Comparison of ENCODE assay signal across 26 mouse cellular contexts in the genomic region with DNA sequence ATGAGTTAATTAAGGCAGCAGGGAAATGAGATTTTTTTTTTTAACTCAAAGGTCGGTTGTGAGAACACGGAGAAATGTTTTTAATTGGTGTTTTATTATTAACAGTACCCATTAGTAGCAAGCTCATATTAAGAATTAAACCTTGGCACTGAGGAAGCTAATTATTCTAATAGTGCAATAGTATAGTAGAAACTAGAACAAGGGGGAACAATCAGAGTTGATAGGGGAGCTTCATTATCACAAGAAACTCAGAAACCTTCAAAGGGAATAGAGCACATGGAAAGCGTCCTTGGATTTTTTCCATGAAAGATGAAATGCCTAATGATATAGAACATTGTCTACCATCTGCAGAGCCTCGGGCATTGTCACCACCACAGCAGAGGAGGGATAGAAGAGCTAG. TPM values are rescaled to one million over a fixed set of nuclear protein-coding genes. Genes with fewer than 3 reads are reported as not detected.
DNase-seq lines count a peak whose midpoint lies in the region; ATAC-seq and TF ChIP-seq lines count a peak whose summit lies in the region.
"Had no signal": no experiment of that assay in that cellular context is flagged by ENCODE, and none has a peak within 500 bp of the region (broad histone marks: within the 10 kb centered on the region; RNA-seq: fewer than 3 reads in every experiment).

No protein-coding gene starts in this region.

- no peak overlapping the region for H3K9ac ChIP-seq in forebrain, embryonic 14.5 days (ENCODE audit: low read length)
- H3K9ac ChIP-seq in forebrain, postnatal 0 days, result no peak overlapping the region
- H3K9ac ChIP-seq in hindbrain, embryonic 16.5 days (ENCODE audit: low read depth, low read length), result no peak overlapping the region
- no peak overlapping the region for H3K9ac ChIP-seq in midbrain, postnatal 0 days (replicated peaks; ENCODE audit: low read length, poor library complexity, severe bottlenecking)
- no peak overlapping the region for H3K9ac ChIP-seq in midbrain, embryonic 15.5 days
- H3K9ac ChIP-seq: embryonic facial prominence, embryonic 12.5 days; embryonic facial prominence, embryonic 15.5 days; forebrain, embryonic 12.5 days; heart, embryonic 12.5 days; heart, embryonic 15.5 days; hindbrain, embryonic 12.5 days; intestine, embryonic 15.5 days had no signal

- no peaks in the 10 kb centered on the region for H3K36me3 ChIP-seq in forebrain, embryonic 14.5 days (ENCODE audit: control insufficient read depth, insufficient read depth, low read length)
- no peaks in the 10 kb centered on the region for H3K36me3 ChIP-seq in forebrain, postnatal 0 days (ENCODE audit: insufficient read depth)
- no peaks in the 10 kb centered on the region for H3K36me3 ChIP-seq in hindbrain, embryonic 16.5 days (ENCODE audit: control insufficient read depth, insufficient read depth, low read length)
- no peaks in the 10 kb centered on the region for H3K36me3 ChIP-seq in hindbrain, embryonic 10.5 days
- H3K36me3 ChIP-seq in midbrain, postnatal 0 days (ENCODE audit: insufficient read depth, low read length), result no peaks in the 10 kb centered on the region
- H3K36me3 ChIP-seq in midbrain, embryonic 15.5 days (replicated peaks), result no peaks in the 10 kb centered on the region
- H3K36me3 ChIP-seq: embryonic facial prominence, embryonic 12.5 days; embryonic facial prominence, embryonic 15.5 days; forebrain, embryonic 12.5 days; heart, embryonic 12.5 days; heart, embryonic 15.5 days; hindbrain, embryonic 12.5 days; intestine, embryonic 15.5 days had no signal

- H3K4me1 ChIP-seq in forebrain, embryonic 14.5 days (ENCODE audit: control insufficient read depth, insufficient read depth, low read length), result no peaks in the 10 kb centered on the region
- no peaks in the 10 kb centered on the region for H3K4me1 ChIP-seq in forebrain, postnatal 0 days (ENCODE audit: insufficient read depth)
- H3K4me1 ChIP-seq in hindbrain, embryonic 16.5 days (ENCODE audit: control insufficient read depth, insufficient read depth, low read depth, low read length), result no peaks in the 10 kb centered on the region
- no peaks in the 10 kb centered on the region for H3K4me1 ChIP-seq in hindbrain, embryonic 10.5 days (replicated peaks)
- H3K4me1 ChIP-seq in midbrain, postnatal 0 days (ENCODE audit: insufficient read depth, low read length), result no peaks in the 10 kb centered on the region
- H3K4me1 ChIP-seq in midbrain, embryonic 15.5 days, result no peaks in the 10 kb centered on the region
- no peaks in the 10 kb centered on the region for H3K4me1 ChIP-seq in lung, adult 2 months (ENCODE audit: control insufficient read depth, insufficient read depth, low read length)
- H3K4me1 ChIP-seq: embryonic facial prominence, embryonic 12.5 days; embryonic facial prominence, embryonic 15.5 days; forebrain, embryonic 12.5 days; heart, embryonic 12.5 days; heart, embryonic 15.5 days; hindbrain, embryonic 12.5 days; intestine, embryonic 15.5 days had no signal

- H3K4me3 ChIP-seq in forebrain, embryonic 14.5 days (ENCODE audit: low read depth, low read length), result no peak overlapping the region
- H3K4me3 ChIP-seq in forebrain, postnatal 0 days (ENCODE audit: low read depth, low read length), result no peak overlapping the region
- no peak overlapping the region for H3K4me3 ChIP-seq in hindbrain, embryonic 16.5 days (ENCODE audit: low read length)
- no peak overlapping the region for H3K4me3 ChIP-seq in hindbrain, embryonic 10.5 days
- no peak overlapping the region for H3K4me3 ChIP-seq in midbrain, postnatal 0 days (ENCODE audit: low read depth, low read length)
- H3K4me3 ChIP-seq in midbrain, embryonic 15.5 days, result no peak overlapping the region
- no peak overlapping the region for H3K4me3 ChIP-seq in lung, adult 2 months (replicated peaks; ENCODE audit: extremely low read depth, low read depth, low read length)
- H3K4me3 ChIP-seq: embryonic facial prominence, embryonic 12.5 days; embryonic facial prominence, embryonic 15.5 days; forebrain, embryonic 12.5 days; heart, embryonic 12.5 days; heart, embryonic 15.5 days; hindbrain, embryonic 12.5 days; intestine, embryonic 15.5 days had no signal

- no peaks in the 10 kb centered on the region for H3K27me3 ChIP-seq in forebrain, embryonic 14.5 days (replicated peaks; ENCODE audit: control insufficient read depth, insufficient read depth, low read length)
- H3K27me3 ChIP-seq in forebrain, postnatal 0 days (ENCODE audit: insufficient read depth, low read length), result no peaks in the 10 kb centered on the region
- H3K27me3 ChIP-seq in hindbrain, embryonic 16.5 days (replicated peaks; ENCODE audit: control insufficient read depth, insufficient read depth, low read length), result no peaks in the 10 kb centered on the region
- no peaks in the 10 kb centered on the region for H3K27me3 ChIP-seq in hindbrain, embryonic 10.5 days (ENCODE audit: insufficient read depth, poor library complexity, severe bottlenecking)
- no peaks in the 10 kb centered on the region for H3K27me3 ChIP-seq in midbrain, postnatal 0 days (ENCODE audit: insufficient read depth, low read length)
- H3K27me3 ChIP-seq in midbrain, embryonic 15.5 days (replicated peaks), result no peaks in the 10 kb centered on the region
- H3K27me3 ChIP-seq: embryonic facial prominence, embryonic 12.5 days; embryonic facial prominence, embryonic 15.5 days; forebrain, embryonic 12.5 days; heart, embryonic 12.5 days; heart, embryonic 15.5 days; hindbrain, embryonic 12.5 days; intestine, embryonic 15.5 days had no signal

- H3K9me3 ChIP-seq in forebrain, embryonic 14.5 days (replicated peaks; ENCODE audit: control insufficient read depth, low read length), result no peaks in the 10 kb centered on the region
- H3K9me3 ChIP-seq in forebrain, postnatal 0 days (ENCODE audit: low read length), result no peaks in the 10 kb centered on the region
- H3K9me3 ChIP-seq in hindbrain, embryonic 16.5 days (ENCODE audit: control insufficient read depth, low read length), result no peaks in the 10 kb centered on the region
- no peaks in the 10 kb centered on the region for H3K9me3 ChIP-seq in hindbrain, embryonic 10.5 days
- H3K9me3 ChIP-seq in midbrain, postnatal 0 days (ENCODE audit: low read length), result no peaks in the 10 kb centered on the region
- H3K9me3 ChIP-seq in midbrain, embryonic 15.5 days, result no peaks in the 10 kb centered on the region
- H3K9me3 ChIP-seq: embryonic facial prominence, embryonic 12.5 days; embryonic facial prominence, embryonic 15.5 days; forebrain, embryonic 12.5 days; heart, embryonic 12.5 days; heart, embryonic 15.5 days; hindbrain, embryonic 12.5 days; intestine, embryonic 15.5 days had no signal

- no peak overlapping the region for H3K4me2 ChIP-seq in forebrain, embryonic 14.5 days (ENCODE audit: low read length)
- H3K4me2 ChIP-seq in forebrain, postnatal 0 days (ENCODE audit: low read depth), result no peak overlapping the region
- no peak overlapping the region for H3K4me2 ChIP-seq in hindbrain, embryonic 16.5 days (ENCODE audit: low read length)
- no peak overlapping the region for H3K4me2 ChIP-seq in midbrain, postnatal 0 days (ENCODE audit: low read depth, low read length, poor library complexity, severe bottlenecking)
- no peak overlapping the region for H3K4me2 ChIP-seq in midbrain, embryonic 15.5 days
- H3K4me2 ChIP-seq: embryonic facial prominence, embryonic 12.5 days; embryonic facial prominence, embryonic 15.5 days; forebrain, embryonic 12.5 days; heart, embryonic 12.5 days; heart, embryonic 15.5 days; hindbrain, embryonic 12.5 days; intestine, embryonic 15.5 days had no signal

- WGBS in forebrain, embryonic 14.5 days, result 30% methylated on average over 4 of the region's 4 CpGs
- WGBS in forebrain, postnatal 0 days, result 33% methylated on average over 4 of the region's 4 CpGs
- WGBS in hindbrain, embryonic 16.5 days, result 66% methylated on average over 4 of the region's 4 CpGs
- WGBS in hindbrain, embryonic 10.5 days, result 86% methylated on average over 4 of the region's 4 CpGs
- WGBS in midbrain, postnatal 0 days, result 78% methylated on average over 4 of the region's 4 CpGs
- 73% methylated on average over 4 of the region's 4 CpGs for WGBS in midbrain, embryonic 15.5 days
- WGBS in lung, adult 2 months, result 67% methylated on average over 4 of the region's 4 CpGs

- no peak for TF ChIP-seq CTCF in forebrain, postnatal 0 days (IDR thresholded peaks at IDR 0.05; ENCODE audit: low read depth)
- TF ChIP-seq CTCF in midbrain, postnatal 0 days (IDR thresholded peaks at IDR 0.05), result no peak
- TF ChIP-seq CTCF in lung, adult 2 months (IDR thresholded peaks at IDR 0.05; ENCODE audit: insufficient read depth, low read length), result no peak

- DNase-seq in forebrain, embryonic 14.5 days (ENCODE audit: low spot score), result peak; percentile 44
- DNase-seq in forebrain, postnatal 0 days, result no peak
- DNase-seq in hindbrain, embryonic 10.5 days (ENCODE audit: low spot score), result no peak
- peak; percentile 36 for DNase-seq in midbrain, postnatal 0 days (ENCODE audit: low spot score)
- no peak for DNase-seq in lung, adult 2 months
- DNase-seq: adrenal gland, adult 8-10 months; adrenal gland, postnatal 25 days; cerebellum, adult 11 months; cerebellum, adult 9-11 months; cerebellum, postnatal 25 days; gastrocnemius, postnatal 25 days; heart, adult 18-20 months; heart, postnatal 10 days; heart, postnatal 36 days had no signal

- peak; percentile 29; the same call in 1 of the 2 replicates for ATAC-seq in forebrain, embryonic 14.5 days
- ATAC-seq in forebrain, postnatal 0 days, result no peak
- peak; percentile 56; the same call in 1 of the 2 replicates for ATAC-seq in hindbrain, embryonic 16.5 days
- ATAC-seq in midbrain, postnatal 0 days (ENCODE audit: low FRiP score), result no peak
- ATAC-seq in midbrain, embryonic 15.5 days (replicated peaks), result no peak
- ATAC-seq: activated CD4-positive, CD25-positive, alpha-beta regulatory T cell, adult 4 months; intestine, embryonic 15.5 days had no signal

- no peak for TF ChIP-seq POLR2A in lung, adult 2 months (IDR thresholded peaks at IDR 0.05; ENCODE audit: borderline replicate concordance, extremely low read depth, low read depth, low read length)

- no peak overlapping the region for H3K27ac ChIP-seq in forebrain, embryonic 14.5 days (ENCODE audit: low read depth, low read length)
- H3K27ac ChIP-seq in forebrain, postnatal 0 days (ENCODE audit: low read depth, low read length), result no peak overlapping the region
- no peak overlapping the region for H3K27ac ChIP-seq in hindbrain, embryonic 16.5 days (ENCODE audit: low read depth, low read length)
- H3K27ac ChIP-seq in hindbrain, embryonic 10.5 days, result no peak overlapping the region
- H3K27ac ChIP-seq in midbrain, postnatal 0 days (ENCODE audit: low read depth, low read length), result no peak overlapping the region
- no peak overlapping the region for H3K27ac ChIP-seq in midbrain, embryonic 15.5 days
- H3K27ac ChIP-seq: embryonic facial prominence, embryonic 12.5 days; embryonic facial prominence, embryonic 15.5 days; forebrain, embryonic 12.5 days; heart, embryonic 15.5 days; hindbrain, embryonic 12.5 days; intestine, embryonic 15.5 days had no signal

RNA-seq across cellular contexts. Expression of a gene that starts 21.4 kb away (rescaled TPM):
- 0.04 and 0.08 TPM in 2 replicates for polyA plus RNA-seq in forebrain, embryonic 14.5 days (2014; fragmentation: Nextera tagmentation; extraction: Ambion mirVana)
- total RNA-seq in forebrain, postnatal 0 days (2014; rRNA removed), result under 0.01 and 0.05 TPM in 2 replicates
- polyA plus RNA-seq in forebrain, postnatal 0 days (2015; fragmentation: Nextera tagmentation; extraction: Ambion mirVana), result 0.08 TPM in 2 replicates
- 0.09 and 0.10 TPM in 2 replicates for polyA plus RNA-seq in hindbrain, embryonic 16.5 days (2015; fragmentation: Nextera tagmentation; extraction: Ambion mirVana)
- polyA plus RNA-seq in hindbrain, embryonic 10.5 days (2016; fragmentation: Nextera tagmentation; extraction: Ambion mirVana), result not detected in 2 replicates
- total RNA-seq in midbrain, postnatal 0 days (2014; rRNA removed), result 0.05 and 0.33 TPM in 2 replicates
- polyA plus RNA-seq in midbrain, postnatal 0 days (2015; fragmentation: Nextera tagmentation; extraction: Ambion mirVana), result 0.06 and 0.07 TPM in 2 replicates
- polyA plus RNA-seq in midbrain, embryonic 15.5 days (2015; fragmentation: Nextera tagmentation; extraction: Ambion mirVana), result 0.04 and 0.06 TPM in 2 replicates
- polyA plus RNA-seq in lung, adult 2 months (2012; rRNA removed), result not detected in 2 replicates
- total RNA-seq: adrenal gland, adult 8-10 months; adrenal gland, postnatal 25 days; common myeloid progenitor, adult 5-6 weeks; gastrocnemius, postnatal 25 days; heart, adult 18-20 months; heart, postnatal 10 days; heart, postnatal 36 days had no signal
- polyA plus RNA-seq: gonadal fat pad, adult 2 months; heart, embryonic 15.5 days; hindbrain, embryonic 12.5 days; intestine, embryonic 15.5 days had no signal

RNA-seq across cellular contexts. Expression of a gene that starts 41.9 kb away (rescaled TPM):
- polyA plus RNA-seq in forebrain, embryonic 14.5 days (2014; fragmentation: Nextera tagmentation; extraction: Ambion mirVana), result 22.6 and 28.2 TPM in 2 replicates
- 7.3 and 10.4 TPM in 2 replicates for total RNA-seq in forebrain, postnatal 0 days (2014; rRNA removed)
- 4.1 and 4.3 TPM in 2 replicates for polyA plus RNA-seq in forebrain, postnatal 0 days (2015; fragmentation: Nextera tagmentation; extraction: Ambion mirVana)
- polyA plus RNA-seq in hindbrain, embryonic 16.5 days (2015; fragmentation: Nextera tagmentation; extraction: Ambion mirVana), result 6.0 and 7.6 TPM in 2 replicates
- 32.7 and 43.2 TPM in 2 replicates for polyA plus RNA-seq in hindbrain, embryonic 10.5 days (2016; fragmentation: Nextera tagmentation; extraction: Ambion mirVana)
- total RNA-seq in midbrain, postnatal 0 days (2014; rRNA removed), result 2.8 and 6.0 TPM in 2 replicates
- polyA plus RNA-seq in midbrain, postnatal 0 days (2015; fragmentation: Nextera tagmentation; extraction: Ambion mirVana), result 2.2 and 2.5 TPM in 2 replicates
- 6.0 and 6.5 TPM in 2 replicates for polyA plus RNA-seq in midbrain, embryonic 15.5 days (2015; fragmentation: Nextera tagmentation; extraction: Ambion mirVana)
- polyA plus RNA-seq in lung, adult 2 months (2012; rRNA removed), result 0.19 and 0.69 TPM in 2 replicates

RNA-seq across cellular contexts. Expression of a gene that starts 41.9 kb away (rescaled TPM):
- 56.4 and 59.8 TPM in 2 replicates for polyA plus RNA-seq in forebrain, embryonic 14.5 days (2014; fragmentation: Nextera tagmentation; extraction: Ambion mirVana)
- 129 and 149 TPM in 2 replicates for total RNA-seq in forebrain, postnatal 0 days (2014; rRNA removed)
- 35.8 and 46.7 TPM in 2 replicates for polyA plus RNA-seq in forebrain, postnatal 0 days (2015; fragmentation: Nextera tagmentation; extraction: Ambion mirVana)
- polyA plus RNA-seq in hindbrain, embryonic 16.5 days (2015; fragmentation: Nextera tagmentation; extraction: Ambion mirVana), result 53.5 and 55.2 TPM in 2 replicates
- 25.6 and 33.2 TPM in 2 replicates for polyA plus RNA-seq in hindbrain, embryonic 10.5 days (2016; fragmentation: Nextera tagmentation; extraction: Ambion mirVana)
- 109 and 137 TPM in 2 replicates for total RNA-seq in midbrain, postnatal 0 days (2014; rRNA removed)
- polyA plus RNA-seq in midbrain, postnatal 0 days (2015; fragmentation: Nextera tagmentation; extraction: Ambion mirVana), result 48.3 and 53.5 TPM in 2 replicates
- polyA plus RNA-seq in midbrain, embryonic 15.5 days (2015; fragmentation: Nextera tagmentation; extraction: Ambion mirVana), result 52.9 and 57.5 TPM in 2 replicates
- polyA plus RNA-seq in lung, adult 2 months (2012; rRNA removed), result 1.8 and 2.3 TPM in 2 replicates

Comparison
In these comparisons a context has a peak if more than half of its experiments do, and no peak if none do; other contexts are left out.
1. ATAC-seq: peak in forebrain, embryonic 14.5 days (single experiment) and hindbrain, embryonic 16.5 days (single experiment); none in forebrain, postnatal 0 days (single experiment), midbrain, postnatal 0 days (single experiment) and midbrain, embryonic 15.5 days (single experiment).
2. DNase-seq: peak in forebrain, embryonic 14.5 days (single experiment) and midbrain, postnatal 0 days (single experiment); none in forebrain, postnatal 0 days (single experiment), hindbrain, embryonic 10.5 days (single experiment) and lung, adult 2 months (single experiment).